Mouse (Mus musculus) v-Abl transformed pro-B cells (cell line): ENCODE measurements around the gene Rabgap1.

Experiments
- in situ Hi-C, 2 experiments: fragments of 400-800 bp; cut with MboI; formaldehyde crosslinking; loops; one replicate each; pipeline ENCODE4 v1.15.1; 2025; ENCODE audit not compliant: unreplicated experiment in 2 of 2

Gene Rabgap1

GRCm38 (mm10) chr2:37511134-37511901, 68.2 kb downstream of the Rabgap1 start:
- in situ Hi-C loops, result no loop called here

- in situ Hi-C loops, result no loop called here
Observed at GRCm38 (mm10) chr2:37516030-37516710, 73.1 kb downstream of the Rabgap1 start, which contains the start of gene Gpr21. Gpr21 (plus strand) TSS chr2:37516332.

GRCm38 (mm10) chr2:37516922-37517462, 73.9 kb downstream of the Rabgap1 start:
- in situ Hi-C loops, result no loop called here

- in situ Hi-C loops, result no loop called here
Observed at GRCm38 (mm10) chr2:37518561-37519285, 75.6 kb downstream of the Rabgap1 start.

GRCm38 (mm10) chr2:37519286-37519640, 76.2 kb downstream of the Rabgap1 start:
- in situ Hi-C loops, result no loop called here

GRCm38 (mm10) chr2:37527587-37527986, 84.5 kb downstream of the Rabgap1 start:
- in situ Hi-C loops, result no loop called here

GRCm38 (mm10) chr2:37529397-37529796, 86.3 kb downstream of the Rabgap1 start:
- in situ Hi-C loops, result no loop called here

- in situ Hi-C loops, result no loop called here
Observed at GRCm38 (mm10) chr2:37530766-37531165, 87.7 kb downstream of the Rabgap1 start.

GRCm38 (mm10) chr2:37531639-37532038, 88.6 kb downstream of the Rabgap1 start:
- in situ Hi-C loops, result no loop called here

GRCm38 (mm10) chr2:37549346-37550012, 106.4 kb downstream of the Rabgap1 start:
- in situ Hi-C loops, result no loop called here

GRCm38 (mm10) chr2:37556366-37556765, 113.3 kb downstream of the Rabgap1 start:
- in situ Hi-C loops, result loop anchor here in 1 of 2 experiments (5.0 kb wide), 1 partner anchor 49 kb away; no protein-coding TSS in a partner anchor

GRCm38 (mm10) chr2:37565579-37565978, 122.5 kb downstream of the Rabgap1 start:
- in situ Hi-C loops, result no loop called here

GRCm38 (mm10) chr2:37566035-37566434, 123.0 kb downstream of the Rabgap1 start:
- in situ Hi-C loops, result no loop called here

- in situ Hi-C loops, result no loop called here
Observed at GRCm38 (mm10) chr2:37569888-37570287, 126.8 kb downstream of the Rabgap1 start.

- in situ Hi-C loops, result no loop called here
Observed at GRCm38 (mm10) chr2:37570703-37571102, 127.6 kb downstream of the Rabgap1 start.

- in situ Hi-C loops, result no loop called here
Observed at GRCm38 (mm10) chr2:37572141-37572540, 129.1 kb downstream of the Rabgap1 start.

- in situ Hi-C loops, result no loop called here
Observed at GRCm38 (mm10) chr2:37576661-37577060, 133.6 kb downstream of the Rabgap1 start.

GRCm38 (mm10) chr2:37578185-37578584, 135.1 kb downstream of the Rabgap1 start:
- in situ Hi-C loops, result no loop called here

- in situ Hi-C loops, result no loop called here
Observed at GRCm38 (mm10) chr2:37587919-37588318, 144.8 kb downstream of the Rabgap1 start.
